Mouse (Mus musculus) heart, postnatal 10 days (tissue): ENCODE results near the gene T2. TPM values are rescaled to one million over a fixed set of nuclear protein-coding genes. Genes with fewer than 3 reads are reported as not detected.

Experiments
- DNase-seq, 2 experiments: peaks; one replicate each; pipeline ENCODE4 v3.0.0; 2021
- intact Hi-C: fragments of 180-260 bp; cut with DNase I; formaldehyde crosslinking; loops from one replicate; pipeline ENCODE4 v1.15.1; 2025
- total RNA-seq, 2 experiments: library from RNA; stranded (reverse); gene quantifications; 2 replicates each; pipeline ENCODE4 v1.2.3; 2021

T2 gene
- total RNA-seq, 2 experiments from 2014 or later: 0.84 TPM

GRCm38 (mm10) chr17:8408589-8409295 lies 53.0 kb downstream of the T2 start:
- no peak for DNase-seq
- intact Hi-C loops: no loop called here

- DNase-seq: no peak
- intact Hi-C loops: no loop called here
Observed at GRCm38 (mm10) chr17:8410330-8410729, 54.5 kb downstream of the T2 start.

- intact Hi-C loops: no loop called here
- no peak for DNase-seq
Observed at GRCm38 (mm10) chr17:8413656-8414055, 57.9 kb downstream of the T2 start.

DNA sequence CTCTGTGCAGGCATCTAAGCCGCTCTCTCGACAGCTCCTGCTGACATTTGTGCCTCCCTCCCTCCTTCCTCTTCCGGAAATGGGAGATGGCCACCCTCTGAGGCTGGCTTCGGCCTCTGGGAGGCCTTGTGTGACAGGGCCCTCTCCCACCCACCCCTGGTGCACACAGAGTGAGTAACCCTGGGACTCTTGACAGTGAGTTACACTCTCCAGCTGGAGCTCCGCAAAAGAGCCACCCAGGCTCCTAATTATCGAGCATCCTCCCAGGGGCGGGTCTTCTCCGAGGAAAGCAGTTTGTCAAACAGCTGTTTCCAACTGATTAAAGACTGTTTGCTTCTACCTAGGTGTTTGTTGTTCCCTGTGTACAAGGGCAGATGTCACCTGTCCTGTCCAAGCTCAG lies 59.7 kb downstream of the T2 start:
- intact Hi-C loops: no loop called here
- peak; percentile 15 to 28 for DNase-seq

GRCm38 (mm10) chr17:8416865-8417264 lies 61.1 kb downstream of the T2 start:
- intact Hi-C loops: no loop called here
- DNase-seq: peak; percentile 71 to 74

DNA sequence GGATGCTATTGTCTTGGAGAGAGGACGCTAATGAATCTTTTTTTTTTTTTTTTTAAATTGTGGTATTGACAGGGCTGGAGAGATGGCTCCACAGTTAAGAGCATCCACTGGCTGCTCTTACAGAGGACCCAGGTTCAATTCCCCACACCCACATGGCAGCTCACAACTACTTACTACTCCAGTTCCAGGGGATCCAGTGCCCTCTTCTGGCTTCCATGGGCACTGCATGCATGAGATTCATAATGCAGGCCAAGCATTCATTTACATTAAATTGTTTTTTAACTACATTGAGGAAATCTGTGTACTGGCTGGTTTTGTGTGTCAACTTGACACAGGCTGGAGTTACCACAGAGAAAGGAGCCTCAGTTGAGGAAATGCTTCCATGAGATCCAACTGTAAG lies 64.9 kb downstream of the T2 start:
- DNase-seq: no peak
- intact Hi-C loops: no loop called here

DNA sequence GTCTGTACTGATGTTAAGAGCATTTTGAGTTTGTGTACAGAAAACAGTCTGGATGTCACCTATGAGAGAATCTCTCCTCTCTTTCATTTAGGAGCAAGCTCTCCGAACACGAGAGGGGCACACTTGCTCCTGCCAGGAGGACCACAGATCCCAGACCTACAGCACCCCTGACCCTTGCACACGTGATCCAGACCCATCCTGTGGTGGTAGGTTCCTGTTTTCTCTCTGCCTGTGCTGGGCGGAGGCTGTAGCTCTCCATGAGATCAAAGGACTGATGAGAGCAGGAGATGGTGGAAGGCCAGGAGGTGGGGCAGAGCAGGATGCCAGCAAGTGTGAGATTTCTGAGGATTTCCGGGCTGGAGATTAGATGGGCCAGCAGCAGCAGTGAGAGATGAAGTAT lies 65.7 kb downstream of the T2 start:
- intact Hi-C loops: no loop called here
- no peak for DNase-seq

- peak; percentile 19 to 53 for DNase-seq
- intact Hi-C loops: no loop called here
Observed at GRCm38 (mm10) chr17:8423283-8423682, 67.5 kb downstream of the T2 start.

DNA sequence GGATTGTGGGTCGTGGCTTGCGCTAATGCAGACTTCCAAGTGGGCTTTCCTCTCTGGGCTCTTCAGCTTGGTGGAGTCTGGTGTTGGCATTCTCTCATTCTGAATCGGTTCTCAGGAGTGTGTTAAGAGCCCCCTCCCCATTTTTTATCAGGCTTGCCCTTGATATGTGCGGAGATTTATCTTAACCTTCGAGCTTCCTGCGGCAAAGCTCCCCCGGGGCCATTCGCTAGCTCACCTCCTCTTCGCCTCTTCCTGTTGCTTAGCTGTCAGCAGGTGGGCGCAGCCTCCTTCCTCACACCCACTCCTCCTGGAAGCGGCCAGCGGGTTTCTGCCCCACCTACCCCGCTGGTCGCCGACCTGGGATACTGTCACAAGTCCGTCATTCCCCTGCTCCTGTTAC lies 73.6 kb downstream of the T2 start:
- intact Hi-C loops: no loop called here
- DNase-seq: no peak

DNA sequence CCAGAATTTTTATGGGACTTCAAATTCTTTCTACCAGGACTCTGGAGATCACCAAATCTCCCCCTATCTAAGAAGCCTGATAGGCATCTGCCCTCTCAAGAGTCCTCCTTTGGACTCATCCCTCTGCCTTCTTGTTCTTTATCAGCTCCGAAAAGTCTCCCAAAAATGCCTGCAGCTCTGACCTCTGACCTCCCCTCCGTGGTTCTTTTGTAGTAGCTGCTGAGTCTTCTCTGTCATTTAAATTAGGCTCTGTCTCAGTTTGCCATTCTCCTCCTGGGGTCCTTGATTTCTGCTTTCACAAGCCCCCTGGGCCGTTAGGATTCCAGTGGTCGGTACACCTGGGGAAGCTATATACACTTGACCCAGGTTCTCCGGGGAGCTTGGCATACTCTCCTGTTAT lies 74.1 kb downstream of the T2 start:
- no peak for DNase-seq
- intact Hi-C loops: no loop called here

DNA sequence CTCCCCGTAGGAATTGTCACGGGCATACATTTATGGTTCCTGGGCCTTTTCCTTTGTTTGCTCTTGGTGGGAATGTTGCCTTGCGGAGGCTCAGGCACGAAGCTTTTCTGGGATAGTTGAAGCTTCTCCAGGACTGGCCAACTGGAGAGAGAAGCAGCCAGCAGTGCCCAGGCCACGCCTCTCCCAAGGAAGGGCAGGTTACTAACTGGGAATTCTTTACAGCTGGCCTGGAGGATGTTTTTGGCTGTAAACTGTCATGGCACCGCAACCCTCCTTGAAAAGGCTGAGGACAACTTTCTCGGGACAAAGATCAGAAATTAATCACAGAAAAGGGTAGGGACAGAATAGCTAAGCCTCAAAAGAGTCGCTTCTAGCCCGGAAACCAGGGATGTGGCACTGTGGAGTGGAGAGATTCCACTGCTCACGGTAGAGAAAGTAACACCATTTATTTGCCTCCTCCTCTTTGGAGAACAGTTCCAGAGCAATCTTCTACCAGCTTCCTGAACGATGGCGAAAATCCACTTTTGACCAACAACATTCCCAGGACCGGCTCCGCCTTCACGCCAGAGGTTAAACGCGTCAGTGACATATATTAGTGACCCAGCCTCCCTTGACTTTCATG lies 76.5 kb downstream of the T2 start:
- DNase-seq: no peak
- intact Hi-C loops: no loop called here

- DNase-seq: no peak
- intact Hi-C loops: no loop called here
Observed at GRCm38 (mm10) chr17:8433121-8433977, 77.6 kb downstream of the T2 start.

- intact Hi-C loops: no loop called here
- DNase-seq: no peak
Observed at GRCm38 (mm10) chr17:8433978-8434960, 78.5 kb downstream of the T2 start, which contains the start of gene T. T (plus strand) TSS chr17:8434423.

DNA sequence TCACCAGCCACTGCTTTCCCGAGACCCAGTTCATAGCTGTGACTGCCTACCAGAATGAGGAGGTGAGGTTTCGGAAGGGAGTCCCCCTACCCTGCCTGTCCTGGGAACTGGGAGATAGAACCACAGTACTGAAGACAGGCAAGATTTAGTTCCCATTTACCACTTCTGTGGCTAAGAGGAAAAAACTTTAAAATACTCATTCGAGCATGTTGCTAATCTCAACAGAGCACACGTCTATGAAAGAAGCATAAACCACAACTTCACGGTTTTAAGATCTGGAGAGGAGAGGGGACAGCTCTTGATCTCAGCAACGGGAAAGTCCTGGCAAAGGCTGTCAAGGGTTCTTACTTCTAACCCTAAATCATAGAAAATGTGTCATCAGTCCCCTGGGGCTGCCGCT lies 80.4 kb downstream of the T2 start:
- intact Hi-C loops: no loop called here
- DNase-seq: no peak

DNA sequence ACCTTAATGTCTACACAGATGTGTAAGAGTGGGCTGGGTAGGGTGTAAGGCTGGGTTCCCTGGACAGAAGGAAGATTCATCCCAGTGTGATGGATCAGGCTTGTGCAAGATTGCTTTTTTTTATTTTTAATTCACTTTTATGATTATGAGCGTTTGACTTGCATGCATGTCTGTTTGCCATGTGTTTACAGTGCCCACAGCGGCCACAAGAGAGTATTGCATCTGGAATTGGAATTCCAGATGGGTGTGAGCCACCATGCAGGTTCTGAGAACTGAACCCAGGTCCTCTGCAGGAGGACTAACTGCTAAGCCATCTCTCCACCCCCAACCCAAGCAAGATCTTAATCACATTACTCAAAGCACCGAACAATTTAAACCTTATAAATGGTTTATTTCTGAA lies 88.3 kb downstream of the T2 start:
- intact Hi-C loops: loop anchor here (5.0 kb wide), 1 partner anchor 57 kb away; no protein-coding TSS in a partner anchor
- no peak for DNase-seq

GRCm38 (mm10) chr17:8447676-8448192 lies 91.9 kb downstream of the T2 start:
- no peak for DNase-seq
- intact Hi-C loops: no loop called here

- intact Hi-C loops: no loop called here
- no peak for DNase-seq
Observed at GRCm38 (mm10) chr17:8448324-8448723, 92.5 kb downstream of the T2 start.

GRCm38 (mm10) chr17:8455196-8455595 lies 99.4 kb downstream of the T2 start:
- no peak for DNase-seq
- intact Hi-C loops: no loop called here

- DNase-seq: no peak
- intact Hi-C loops: no loop called here
Observed at GRCm38 (mm10) chr17:8455601-8456000, 99.8 kb downstream of the T2 start.

DNA sequence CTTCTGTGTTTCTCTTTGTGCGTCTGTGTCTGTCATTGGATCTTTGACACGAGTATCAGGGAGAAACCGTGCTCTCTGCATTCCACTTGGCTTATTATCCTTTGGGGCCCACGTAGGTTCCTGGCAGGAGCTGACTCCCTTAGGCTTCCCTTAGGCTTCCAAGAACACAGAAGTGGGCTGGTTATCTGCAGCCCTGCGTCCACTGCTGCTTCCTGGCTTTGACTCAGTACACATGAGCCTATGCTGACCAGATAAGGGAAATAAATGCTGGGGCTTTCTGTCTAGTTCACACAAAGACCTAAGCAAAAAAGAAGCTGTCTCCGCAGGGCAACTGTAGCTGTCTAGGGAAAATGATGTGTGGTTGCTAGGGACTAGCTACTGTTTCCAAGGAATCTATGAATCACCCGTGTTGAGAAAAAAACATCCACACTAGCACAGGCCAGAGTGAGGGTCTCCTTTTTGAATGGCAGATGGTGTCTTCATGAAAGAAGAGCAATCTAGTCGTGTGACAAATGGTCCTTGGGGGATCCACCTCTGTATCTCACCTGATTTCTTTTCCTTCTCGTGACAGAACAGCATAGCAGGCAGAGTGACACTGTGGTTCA lies 101.2 kb downstream of the T2 start:
- DNase-seq: no peak
- intact Hi-C loops: no loop called here
